Mouse (Mus musculus): ENCODE measurements around the gene Efhd2.

Gene Efhd2

DNA sequence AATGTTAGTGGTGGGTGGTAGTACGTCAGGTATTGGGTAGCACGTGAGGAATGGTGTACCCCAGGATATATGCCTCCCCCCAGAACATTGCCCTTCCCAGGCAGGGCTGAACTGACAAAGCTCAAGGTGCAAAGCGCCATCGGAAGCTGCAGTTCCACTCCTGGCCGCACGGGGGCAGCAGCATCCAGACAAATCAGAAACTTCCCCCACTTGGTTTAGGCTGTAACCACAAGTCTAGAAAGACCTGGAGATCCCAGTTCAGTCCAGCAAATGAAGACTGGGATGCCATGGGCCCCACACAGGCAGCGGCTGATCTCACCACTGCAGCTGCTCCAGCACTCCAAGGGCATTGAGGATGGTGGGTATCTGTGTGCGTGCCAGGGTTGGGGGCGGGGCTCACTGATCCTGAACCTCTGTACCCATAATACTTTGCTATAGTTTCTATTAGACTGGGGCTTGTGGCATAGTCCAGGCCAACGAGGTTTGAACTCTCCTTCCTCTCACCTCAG, 17.2 kb downstream of the Efhd2 start:
- DNase-seq, result peak; percentile 79 to 86

DNA sequence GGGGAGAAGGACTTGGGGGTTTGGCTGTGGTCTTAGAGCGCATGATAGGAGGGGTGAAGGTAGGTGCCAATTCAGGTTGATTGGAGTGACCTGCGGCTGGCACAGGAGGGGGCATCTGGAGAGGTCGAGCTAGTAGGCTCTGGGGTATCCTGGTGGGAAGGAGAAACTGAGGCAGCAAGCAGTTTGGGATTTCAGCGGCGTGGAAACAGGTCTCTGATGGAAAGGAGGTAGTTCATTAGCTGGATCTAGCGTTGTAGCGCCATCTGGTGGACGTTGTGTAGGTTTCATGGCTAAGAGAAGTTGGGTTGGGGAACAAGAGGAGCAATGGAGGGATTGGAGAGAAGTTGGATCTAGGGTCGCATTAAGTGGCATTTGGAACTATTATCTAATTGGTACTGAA, 21.3 kb downstream of the Efhd2 start:
- DNase-seq, result peak; percentile 32 to 59

DNA sequence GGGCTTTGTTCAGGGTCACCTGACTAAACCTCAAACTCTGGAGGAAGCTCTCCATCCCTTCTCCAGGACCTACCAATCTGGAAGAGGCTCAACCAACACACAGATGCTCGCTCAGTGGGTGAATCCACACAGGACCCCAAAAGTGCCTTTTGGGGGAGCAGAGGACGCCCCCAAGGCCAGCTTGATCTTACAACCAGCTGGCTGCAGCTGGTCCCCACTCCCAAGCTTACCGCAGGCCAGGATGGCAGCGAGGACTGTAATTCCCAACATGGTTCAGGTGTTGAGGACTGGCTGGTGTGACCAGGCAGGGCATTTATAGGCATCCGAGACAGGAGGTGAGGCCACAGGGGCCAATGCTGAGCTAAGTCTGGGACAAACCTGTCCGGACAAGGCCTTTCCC, 28.7 kb downstream of the Efhd2 start, which contains the start of gene Ctrc:
Gene Ctrc (minus strand): TSS at position 361 of the 400 bp plus-strand sequence.
- DNase-seq, result no peak

- no peak for DNase-seq
Observed at GRCm38 (mm10) chr4:141834536-141835095, 40.1 kb downstream of the Efhd2 start.

- no peak for DNase-seq
Observed at GRCm38 (mm10) chr4:141833911-141834310, 40.8 kb downstream of the Efhd2 start.

- no peak for DNase-seq
Observed at GRCm38 (mm10) chr4:141831361-141831760, 43.4 kb downstream of the Efhd2 start.

DNA sequence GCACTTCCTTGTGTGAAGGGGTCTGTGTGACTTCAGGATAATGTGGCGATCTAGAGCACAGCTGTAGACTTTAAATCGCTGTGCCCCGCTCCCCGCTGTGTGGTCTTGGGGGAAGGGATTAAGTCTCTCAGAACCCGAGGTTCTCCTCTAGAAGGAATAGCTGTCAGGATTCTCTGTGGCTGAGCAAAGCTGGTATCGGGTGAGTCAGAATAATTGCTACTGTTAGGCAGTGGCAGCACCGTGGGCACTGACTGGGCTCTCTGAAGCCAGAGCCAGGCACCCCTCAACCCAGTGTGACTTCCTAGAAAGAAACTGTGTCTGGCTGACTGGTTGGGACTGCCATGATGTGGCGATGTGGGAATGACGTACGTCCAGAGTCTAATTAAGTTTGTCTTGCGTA, 44.3 kb downstream of the Efhd2 start:
- no peak for DNase-seq

- DNase-seq, result no peak
Observed at GRCm38 (mm10) chr4:141828177-141828576, 46.5 kb downstream of the Efhd2 start.

DNA sequence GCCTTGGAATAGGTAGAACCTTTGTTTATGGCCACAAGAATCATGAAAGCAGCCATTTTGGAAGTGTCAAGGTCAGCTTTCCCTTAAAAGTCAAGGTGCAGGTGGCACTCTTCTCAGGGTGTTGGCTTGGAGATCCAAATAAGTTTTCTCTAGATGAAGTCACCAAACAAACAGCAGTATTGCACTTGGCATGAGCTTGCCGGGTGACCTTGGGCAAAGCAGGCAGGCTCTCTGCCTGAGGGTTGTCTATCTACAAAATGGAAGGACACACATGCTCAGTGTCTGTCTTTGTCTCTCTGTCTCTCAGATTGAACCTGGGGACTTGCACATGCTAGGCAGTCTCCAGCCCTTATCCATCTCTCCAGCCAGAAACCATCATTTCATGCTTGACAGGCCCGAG, 47.3 kb downstream of the Efhd2 start:
- DNase-seq, result no peak

GRCm38 (mm10) chr4:141826060-141826459, 48.7 kb downstream of the Efhd2 start, which contains the start of gene Cela2a:
Cela2a (minus strand) TSS chr4:141826160.
- DNase-seq, result no peak

DNA sequence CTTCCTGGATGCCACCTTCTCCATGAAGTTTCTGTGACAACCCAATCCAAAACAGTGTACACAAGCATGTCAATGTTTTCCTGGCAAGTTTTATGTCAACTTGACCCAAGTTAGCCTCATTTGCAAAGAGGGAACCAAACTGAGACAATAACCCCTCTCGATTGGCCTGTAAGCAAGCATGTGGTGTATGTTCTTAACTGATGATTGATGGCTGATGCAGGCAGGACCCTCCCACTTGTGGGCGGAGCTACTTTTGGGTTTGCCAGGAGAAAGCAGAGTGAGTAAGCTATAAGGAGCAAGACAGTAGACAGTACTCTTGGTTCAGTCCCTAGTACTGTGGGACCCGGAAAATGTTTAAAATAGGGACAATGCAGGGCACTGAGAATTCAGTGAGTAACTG, 51.7 kb downstream of the Efhd2 start:
- peak; percentile 33 to 36 for DNase-seq

GRCm38 (mm10) chr4:141822089-141822488, 52.6 kb downstream of the Efhd2 start:
- peak; percentile 29 to 40 for DNase-seq

GRCm38 (mm10) chr4:141821178-141821577, 53.5 kb downstream of the Efhd2 start:
- DNase-seq, result peak in 1 of 2 experiments; percentile 15

DNA sequence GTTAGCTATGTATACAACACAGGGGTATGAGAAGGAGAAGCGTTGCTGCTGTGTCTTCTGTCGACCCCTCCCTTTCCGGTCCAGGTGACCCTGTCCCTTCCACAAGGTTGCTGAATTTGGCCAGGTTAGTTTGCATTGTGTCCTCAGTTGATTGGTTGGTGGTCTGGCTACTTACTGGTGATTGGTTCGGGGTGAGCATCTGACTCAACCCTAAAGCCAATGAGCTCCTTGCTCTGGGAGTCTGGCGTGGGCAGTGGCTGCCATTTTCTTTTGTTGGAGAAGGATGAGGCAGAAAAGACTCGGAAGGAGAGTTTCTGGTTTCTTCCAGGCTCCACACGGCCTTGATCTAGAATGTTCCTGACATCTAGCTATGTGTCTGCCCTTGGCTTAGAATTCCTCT, 55.4 kb downstream of the Efhd2 start:
- DNase-seq, result peak in 1 of 2 experiments; percentile 2

- peak in 1 of 2 experiments; percentile 15 for DNase-seq
Observed at GRCm38 (mm10) chr4:141818861-141819260, 55.9 kb downstream of the Efhd2 start.

GRCm38 (mm10) chr4:141817706-141818105, 57.0 kb downstream of the Efhd2 start:
- peak in 1 of 2 experiments; percentile 7 for DNase-seq

DNA sequence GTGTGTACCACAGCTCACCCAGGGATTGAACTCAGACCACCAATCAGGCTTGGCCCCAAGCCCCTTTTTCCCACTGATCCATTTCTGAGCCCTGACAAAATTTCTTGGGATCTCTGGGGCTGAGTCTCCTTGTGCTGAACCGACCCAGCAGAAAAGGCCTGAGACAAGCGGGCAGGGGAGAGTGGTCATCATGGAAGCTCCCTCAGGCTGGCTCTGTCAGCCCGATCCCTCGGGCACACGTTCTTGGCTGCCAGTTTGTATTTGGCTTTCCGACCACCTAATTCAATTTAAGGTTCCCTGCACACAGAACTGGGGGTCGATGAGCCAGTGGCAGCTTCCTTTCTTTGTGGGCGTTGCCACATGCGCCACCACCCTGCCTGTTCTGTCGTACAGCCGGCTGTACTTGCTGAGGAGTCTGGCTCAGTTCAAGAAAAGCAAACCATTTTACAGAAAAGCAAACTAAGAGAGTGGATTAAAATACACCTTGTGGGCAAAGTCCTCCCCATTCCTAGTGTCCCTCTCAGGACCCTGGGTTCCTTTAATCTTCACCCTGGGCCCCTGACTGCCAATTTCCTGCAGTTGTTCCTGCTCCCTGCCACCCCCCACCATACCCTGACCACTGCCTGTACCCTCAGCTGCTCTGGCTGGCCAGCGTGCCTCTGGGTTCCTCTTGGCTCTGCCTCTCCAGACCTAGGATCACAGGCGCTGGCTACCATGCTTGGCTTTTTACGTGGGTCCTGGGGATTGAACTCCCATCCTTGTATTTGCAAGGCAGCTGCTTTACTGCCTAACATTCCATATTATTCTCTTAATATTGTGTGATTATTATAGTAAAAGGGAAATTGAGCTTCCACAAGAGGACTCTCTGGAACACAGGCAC, 57.7 kb downstream of the Efhd2 start:
- DNase-seq, result peak in 1 of 2 experiments; percentile 17

DNA sequence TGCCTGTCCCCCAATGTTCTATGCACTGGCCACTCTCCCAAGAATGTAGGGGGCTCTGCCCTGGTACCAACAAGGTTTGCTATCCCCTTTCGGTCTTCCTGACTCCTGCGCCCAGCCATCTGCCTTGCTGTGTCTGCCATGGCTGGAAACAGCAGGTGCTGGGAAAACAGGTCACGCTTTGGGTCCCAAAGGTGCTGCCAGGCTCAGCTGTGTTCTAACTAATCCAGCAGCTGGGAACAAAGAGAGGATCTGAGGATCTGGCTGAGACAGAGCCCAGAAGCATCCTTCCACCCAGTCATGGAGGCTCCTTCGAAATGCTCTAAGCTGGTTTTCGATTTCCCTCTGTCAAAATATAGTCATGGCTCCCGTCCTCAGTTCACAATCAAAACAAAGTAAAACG, 58.5 kb downstream of the Efhd2 start:
- peak in 1 of 2 experiments; percentile 7 for DNase-seq

DNA sequence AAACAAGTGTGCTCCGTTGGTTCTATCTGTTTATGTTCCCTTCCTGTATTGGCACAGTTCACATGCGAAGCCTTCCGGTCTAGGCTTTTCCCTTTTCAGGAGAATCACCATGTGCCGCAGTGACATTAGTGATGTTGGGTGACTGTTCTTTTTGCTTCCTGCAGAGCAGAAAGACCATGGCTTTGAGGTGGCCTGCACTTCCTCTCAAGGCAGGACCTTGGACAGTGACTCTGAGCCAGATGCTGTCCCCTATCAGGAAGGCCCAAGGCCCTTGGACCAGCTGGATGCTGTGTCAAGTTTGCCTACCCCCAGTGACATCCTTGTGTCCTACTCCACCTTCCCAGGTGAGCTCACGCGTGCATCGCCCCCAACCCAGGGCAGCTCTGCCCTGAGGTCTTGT, 63.3 kb downstream of the Efhd2 start:
- DNase-seq, result peak in 1 of 2 experiments; percentile 16

GRCm38 (mm10) chr4:141810975-141811374, 63.7 kb downstream of the Efhd2 start:
- DNase-seq, result peak in 1 of 2 experiments; percentile 7

- DNase-seq, result peak in 1 of 2 experiments; percentile 16
Observed at GRCm38 (mm10) chr4:141809850-141810464, 64.8 kb downstream of the Efhd2 start.
